Mouse (Mus musculus): ENCODE data around the gene Uncx.
"Not testable (repeated sequence)": the region's sequence is repeated elsewhere in the genome, so short reads cannot be mapped to it uniquely, and the experiment has no call there.

The Uncx gene

DNA sequence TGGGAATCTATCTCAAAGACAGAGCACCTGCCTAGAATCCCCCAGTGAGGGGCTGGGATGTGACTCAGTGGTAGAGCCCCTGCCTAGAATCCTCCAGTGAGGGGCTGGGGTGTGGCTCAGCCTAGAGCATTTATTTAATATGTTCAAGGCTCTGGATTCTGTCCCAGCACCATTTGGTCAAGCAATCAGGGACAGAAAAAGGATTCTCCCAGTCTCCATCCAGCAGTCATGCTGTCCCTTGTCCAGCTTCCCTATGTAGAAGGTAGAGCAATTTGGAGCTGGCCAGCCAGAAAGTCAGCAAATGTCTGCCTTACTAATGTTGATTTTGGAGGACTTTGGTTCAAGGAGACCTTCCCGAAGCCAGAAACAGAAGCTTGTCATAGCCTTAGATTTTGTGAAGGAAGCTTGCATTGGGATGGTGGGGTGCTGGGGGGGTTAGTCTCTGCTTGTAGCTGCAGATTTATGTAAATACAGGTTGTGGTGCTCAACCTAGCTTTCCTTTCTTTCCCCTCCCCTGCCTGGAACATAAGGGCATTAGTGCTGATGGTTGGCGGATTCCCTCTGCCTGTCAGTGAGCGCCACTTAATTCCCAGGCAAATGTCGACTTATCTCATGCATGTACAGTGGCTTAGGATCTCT is 18.2 kb downstream of the Uncx start:
- no peak for DNase-seq (ENCODE audit: low spot score in 2 of 2)

DNA sequence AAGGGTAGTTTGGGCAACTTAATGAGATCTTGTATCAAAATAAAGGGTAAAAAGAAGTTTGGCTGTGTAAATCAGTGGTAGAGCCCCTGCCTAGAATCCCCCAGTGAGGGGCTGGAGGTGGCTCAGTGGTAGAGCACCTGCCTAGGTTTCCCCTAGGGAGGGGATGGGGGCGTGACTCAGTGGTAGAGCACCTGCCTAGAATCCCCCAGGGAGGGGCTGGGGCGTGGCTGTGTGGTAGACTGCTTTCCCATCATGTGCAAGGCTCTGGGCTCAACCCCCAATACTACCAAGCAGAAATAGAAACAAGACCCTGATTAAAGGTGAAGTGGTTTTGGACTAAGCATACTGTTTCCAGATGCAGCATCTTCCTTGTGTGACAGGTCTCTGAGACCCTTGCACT is 21.4 kb downstream of the Uncx start:
- DNase-seq (ENCODE audit: low spot score in 2 of 2) = no peak

DNA sequence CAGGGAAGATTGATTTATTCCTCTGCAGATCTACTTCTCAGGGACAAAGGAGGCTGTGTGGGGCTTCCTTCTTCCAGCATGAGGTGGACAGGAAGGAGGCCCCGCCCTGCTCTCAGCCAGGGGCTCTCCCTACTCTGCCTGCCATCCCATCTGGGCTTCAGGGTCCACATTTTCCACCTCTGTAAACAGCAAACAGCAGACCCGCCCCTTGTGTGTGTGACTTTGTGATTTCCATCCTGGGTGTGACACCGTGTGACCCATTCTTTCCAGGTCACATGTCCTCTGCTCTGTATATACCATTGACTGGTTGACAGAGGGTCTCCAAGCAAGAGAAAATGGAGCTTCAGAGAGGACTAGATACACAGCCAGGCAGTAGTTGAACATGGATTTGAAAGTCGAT is 22.2 kb downstream of the Uncx start:
- DNase-seq (ENCODE audit: low spot score in 2 of 2) = no peak

DNA sequence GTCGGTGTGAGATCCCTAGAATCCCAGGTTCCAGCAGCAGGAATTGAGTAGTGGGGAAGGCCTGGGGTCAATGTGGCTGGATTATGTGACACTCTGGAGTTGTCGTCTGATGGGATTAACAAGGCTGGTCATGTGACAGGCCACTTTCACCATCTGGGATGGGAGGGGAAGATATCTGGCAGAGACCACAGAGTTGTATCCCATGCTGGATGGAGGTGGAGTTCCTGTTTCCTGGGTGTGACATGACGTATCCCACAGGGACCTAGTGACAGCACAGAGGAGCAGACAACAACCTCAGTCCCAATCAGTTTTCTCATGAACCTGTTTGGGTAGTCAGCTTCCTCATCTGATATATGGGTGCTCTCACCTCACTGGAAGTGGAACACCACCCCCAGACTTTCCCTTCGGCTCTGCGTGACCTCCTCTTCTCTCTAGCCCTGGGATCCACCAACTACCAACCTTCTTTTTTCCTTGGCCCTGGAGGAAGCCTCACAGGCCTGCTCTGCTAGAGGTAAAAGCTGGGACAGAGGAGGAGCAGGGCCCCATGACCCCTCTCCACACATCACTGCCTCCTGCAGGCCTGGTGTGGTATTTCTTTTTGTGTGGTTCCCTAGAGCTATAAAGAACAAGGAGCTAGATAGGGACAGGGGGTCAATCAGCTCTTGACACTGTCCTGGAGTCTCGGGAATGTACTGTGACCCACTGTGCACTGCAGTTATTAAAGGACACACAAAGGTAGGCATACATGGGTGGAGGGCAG is 23.5 kb downstream of the Uncx start:
- no peak for DNase-seq (ENCODE audit: low spot score in 2 of 2)

DNA sequence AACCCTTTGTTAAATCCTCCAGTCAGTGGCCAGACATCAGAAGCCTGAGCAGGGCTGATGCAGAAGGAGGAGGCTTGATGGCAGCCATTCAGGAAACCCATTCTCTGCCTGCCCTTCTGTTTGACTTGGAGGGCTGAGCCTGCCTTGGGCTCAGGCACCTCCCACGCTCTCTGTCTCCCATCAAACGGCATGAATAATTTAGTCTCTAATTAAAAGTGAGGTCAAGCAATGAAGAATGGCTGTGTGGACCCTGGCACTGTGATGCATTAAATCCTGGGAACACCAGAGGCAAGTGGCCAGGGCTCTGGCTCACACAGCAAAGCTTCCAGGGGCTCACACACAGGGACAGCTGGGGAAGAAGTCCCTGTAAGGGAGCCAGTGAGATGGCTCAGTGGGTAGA is 24.8 kb downstream of the Uncx start:
- no peak for DNase-seq (ENCODE audit: low spot score in 2 of 2)

DNA sequence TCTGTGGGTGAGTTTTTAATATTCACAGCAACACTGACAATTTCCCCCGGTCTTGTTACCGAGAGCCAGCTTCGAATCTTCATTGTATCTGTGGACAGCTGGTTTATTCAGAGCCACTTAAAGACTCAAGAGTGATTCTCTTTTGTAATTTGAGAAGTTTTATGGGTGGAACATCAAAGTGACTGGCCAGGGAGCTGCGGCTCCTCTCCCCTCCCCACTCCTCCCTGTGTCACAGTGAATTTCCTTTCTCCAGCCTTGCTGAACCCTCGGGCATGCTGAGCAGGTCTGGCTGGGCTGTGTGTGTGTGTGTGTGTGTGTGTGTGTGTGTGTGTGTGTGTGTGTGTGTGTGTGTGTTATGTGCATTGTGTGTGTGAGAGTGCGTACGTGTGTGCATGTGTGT is 29.2 kb downstream of the Uncx start:
- no peak for DNase-seq (ENCODE audit: low spot score in 2 of 2)

DNA sequence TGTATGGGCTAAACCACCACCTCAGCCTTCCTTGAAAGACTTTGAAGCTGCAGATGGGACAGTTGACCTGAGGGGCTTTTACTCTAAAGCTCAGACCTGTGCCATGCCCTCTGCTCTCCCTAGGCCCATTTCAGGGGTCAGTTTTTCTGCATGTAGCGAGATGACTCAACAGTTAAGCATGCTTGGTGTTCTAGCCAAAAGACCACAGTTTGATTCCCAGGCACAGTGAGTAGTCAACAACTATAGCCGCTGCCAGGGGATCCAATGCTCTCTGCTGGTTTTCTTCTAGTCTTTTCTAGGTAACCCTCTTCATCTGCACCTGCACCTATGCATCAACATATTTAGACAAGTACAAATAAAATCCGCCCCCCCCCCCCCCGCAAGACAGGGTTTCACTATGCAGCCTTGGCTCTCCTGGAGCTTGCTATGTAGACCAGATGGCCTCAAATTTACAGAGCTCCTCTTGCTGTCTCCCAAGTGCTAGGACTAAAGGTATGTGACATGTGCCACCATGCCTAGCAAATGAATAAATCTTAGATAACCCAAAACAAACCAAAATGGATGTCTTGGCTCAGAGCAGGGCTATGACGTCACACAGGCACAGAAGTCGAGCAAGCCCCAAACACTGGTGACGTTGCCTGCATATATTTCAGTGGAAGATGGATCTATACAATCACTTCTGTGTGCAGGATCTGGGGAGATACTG is 30.5 kb downstream of the Uncx start:
- no peak for DNase-seq (ENCODE audit: low spot score in 2 of 2)

DNA sequence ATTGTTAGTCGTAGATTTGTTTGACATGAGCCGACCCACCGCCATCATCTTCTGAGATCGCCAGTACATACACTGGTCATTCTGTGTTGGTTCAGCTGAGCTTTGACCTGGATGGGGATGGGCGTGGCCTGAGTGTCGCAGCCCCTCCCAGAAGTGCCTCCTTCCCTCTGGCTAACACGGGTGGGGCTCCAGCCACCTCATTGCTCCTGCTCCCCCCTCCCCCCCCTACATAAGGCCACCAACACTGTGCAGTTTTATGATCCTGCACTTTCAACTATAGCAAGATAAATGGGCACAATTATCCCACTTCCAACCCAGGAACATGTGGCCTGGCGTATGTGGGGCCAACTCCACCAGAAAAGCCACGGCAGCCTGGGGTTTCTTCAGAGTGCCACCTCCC is 31.8 kb downstream of the Uncx start:
- DNase-seq (ENCODE audit: low spot score in 2 of 2) = no peak

DNA sequence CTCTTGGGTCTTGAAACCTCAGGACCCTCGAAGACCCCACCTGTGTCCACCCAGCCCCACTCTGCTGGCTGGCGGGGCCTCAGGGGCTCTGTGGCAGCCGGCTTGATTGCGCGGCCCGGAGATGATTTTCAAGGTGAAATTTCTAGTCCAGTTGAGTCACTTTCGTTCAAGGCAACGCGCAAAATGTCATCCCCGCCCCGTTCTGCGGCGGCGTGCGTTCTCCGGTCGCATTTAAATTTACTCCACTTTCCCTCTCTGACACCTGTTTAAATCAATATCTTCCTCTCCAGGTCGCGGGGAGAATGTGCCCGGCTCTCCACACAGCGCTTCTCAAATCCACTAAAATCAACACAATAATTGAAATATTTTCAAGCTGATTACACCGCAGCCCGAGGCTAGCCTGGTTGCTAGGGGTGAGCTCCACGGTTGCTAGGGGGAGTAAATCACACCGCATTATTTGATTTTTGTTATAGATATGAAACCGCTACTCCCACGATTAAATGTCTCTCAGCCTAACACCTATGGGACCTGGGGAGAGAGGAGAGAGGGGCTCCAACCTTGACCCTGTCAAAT is 37.0 kb downstream of the Uncx start:
- DNase-seq (ENCODE audit: low spot score in 2 of 2) = no peak

DNA sequence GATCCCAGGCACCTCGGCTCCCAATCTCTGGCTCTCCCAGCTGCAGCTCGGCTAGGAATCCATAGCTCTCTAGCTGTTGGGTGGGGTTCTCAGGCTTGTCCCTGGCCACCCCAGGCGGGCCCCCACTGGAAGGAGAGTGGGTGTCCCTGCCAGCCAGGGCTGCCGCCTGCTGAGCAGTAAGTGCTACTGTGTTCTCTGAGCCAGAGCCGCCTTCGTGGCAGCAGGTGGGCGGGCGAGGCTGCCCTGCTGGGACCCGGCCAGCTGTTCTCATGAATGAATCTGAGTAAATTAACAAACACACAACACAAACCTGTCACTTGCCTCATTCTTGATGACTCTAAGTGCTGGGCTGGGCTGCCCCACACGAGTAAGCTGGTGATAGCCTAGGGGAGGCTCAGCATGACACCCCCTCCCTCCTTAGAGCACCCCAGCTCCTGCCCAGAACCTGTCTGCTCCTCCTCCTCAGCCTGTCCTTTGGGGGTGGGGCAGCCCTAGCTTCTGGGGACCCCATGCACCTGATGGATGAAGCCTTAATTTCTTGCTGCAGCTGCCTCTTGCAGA is 38.1 kb downstream of the Uncx start:
- no peak for DNase-seq (ENCODE audit: low spot score in 2 of 2)

DNA sequence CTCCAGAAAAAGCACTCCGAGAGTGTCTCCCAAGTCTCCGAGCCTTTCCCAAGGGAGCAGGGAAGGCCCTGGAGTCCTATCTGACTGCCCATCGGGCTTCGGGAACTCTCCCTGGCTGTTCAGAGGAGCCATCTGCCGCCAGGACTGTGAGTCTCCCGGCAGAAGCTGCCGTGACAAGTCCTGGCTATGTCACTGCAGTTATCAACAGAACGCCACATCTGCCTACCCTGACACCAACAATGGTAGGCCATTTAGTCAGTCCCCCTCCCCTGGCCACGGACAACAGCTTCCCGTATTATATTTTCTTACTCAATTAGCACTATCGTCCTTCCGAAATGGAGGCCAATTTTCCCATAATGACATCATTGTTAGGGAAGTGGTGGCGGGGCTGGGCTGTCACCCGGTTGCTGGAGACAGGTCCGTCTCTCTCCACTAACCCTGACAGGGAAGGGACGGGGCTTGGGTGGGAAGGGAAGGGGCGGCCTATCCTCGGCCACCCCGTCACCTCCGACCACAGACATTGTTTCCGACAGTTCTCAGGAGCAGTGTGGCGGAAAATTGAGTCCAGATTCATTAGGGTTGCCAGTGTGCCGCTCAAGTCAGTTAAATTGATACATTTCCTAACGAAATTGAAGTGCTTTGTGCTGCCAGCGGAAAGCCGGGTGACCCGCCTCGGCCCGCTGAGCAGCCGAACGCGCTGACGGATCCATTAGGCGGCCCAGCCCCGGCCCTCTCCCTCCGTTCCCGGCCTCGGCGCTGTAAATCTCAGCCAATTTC is 41.9 kb downstream of the Uncx start:
- no peak for DNase-seq (ENCODE audit: low spot score in 2 of 2)

DNA sequence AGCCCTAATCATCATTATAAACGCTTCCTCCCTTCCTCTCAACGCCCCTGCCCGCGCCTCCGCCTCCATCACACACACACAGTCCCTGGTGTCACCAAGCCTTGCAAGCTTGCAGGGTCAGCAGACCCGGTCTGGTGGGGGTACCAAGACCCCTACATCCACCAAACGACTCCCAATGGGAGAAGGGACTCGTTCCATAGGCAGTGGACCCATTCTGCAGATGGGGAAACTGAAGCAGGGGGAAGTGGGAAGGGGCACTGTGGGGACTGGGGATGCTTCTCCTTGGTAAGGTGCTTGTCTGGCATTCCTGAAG is 42.4 kb downstream of the Uncx start:
- no peak for DNase-seq (ENCODE audit: low spot score in 2 of 2)

DNA sequence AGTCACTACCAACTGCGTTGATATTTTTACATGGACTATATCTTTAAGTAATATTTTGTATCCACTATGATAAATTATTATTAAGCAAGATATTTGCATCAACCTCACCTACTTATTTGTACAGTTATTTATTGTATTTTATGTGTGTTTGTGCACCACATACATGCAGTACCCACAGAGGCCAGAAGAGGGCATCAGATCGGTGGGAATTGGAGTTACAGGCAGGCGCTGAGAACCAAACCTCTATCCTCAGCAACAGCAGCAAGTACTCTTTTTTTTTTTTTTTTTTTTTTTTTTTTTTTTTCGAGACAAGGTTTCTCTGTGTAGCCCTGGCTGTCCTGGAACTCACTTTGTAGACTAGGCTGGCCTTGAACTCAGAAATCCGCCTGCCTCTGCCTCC is 44.2 kb downstream of the Uncx start:
- not testable (repeated sequence) for DNase-seq (ENCODE audit: low spot score in 2 of 2)

DNA sequence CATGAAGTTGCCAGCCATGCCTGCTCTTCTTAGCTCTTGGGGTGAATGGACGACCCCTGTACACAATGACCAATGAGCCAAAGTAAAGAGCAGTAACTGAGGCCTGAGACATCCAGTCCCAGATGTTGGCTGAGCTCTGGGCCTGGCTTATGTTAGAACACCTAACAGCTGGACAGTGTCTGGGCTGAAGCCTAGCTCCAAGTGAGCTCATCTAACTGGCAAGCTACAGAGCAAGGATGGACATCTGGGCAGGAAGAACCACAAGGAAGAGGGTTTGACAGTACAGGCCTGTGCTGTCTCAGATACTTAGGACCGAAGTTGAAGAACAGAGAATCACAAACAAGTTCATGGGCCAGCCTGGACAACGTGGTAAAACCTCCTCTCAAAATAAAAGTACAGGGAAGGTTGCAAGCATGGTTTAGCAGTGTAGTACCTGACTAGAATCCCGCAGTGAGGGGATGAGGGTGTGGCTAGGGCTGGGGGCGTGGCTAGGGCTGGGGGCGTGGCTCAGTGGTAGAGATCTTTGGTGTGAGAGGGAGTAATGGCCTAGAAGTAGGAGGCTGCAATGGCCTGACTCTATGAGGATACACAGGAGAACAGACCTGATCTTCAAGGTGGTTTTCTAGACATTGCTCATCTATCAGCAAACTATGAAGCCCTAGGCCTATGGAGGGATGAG is 47.5 kb downstream of the Uncx start:
- not testable (repeated sequence) for DNase-seq (ENCODE audit: low spot score in 2 of 2)

DNA sequence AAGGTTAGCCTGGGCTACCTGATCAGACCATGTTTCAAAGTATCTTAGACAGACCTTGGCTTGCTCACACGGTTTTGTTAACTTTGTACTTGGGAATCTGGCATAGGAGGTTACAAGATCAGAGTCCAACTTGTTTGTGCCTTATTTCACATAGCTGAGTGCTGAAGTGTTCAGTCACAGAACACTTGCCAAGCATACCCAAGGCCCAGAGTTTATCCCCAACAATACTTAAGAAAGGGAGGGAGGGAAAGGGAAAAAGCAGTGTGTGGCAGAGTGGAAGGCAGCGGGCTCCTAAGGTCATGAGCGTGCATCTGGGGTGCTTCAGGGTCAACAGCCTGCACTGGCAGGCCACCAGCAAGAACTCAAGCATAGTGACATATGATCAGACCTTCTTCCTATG is 48.7 kb downstream of the Uncx start:
- DNase-seq (ENCODE audit: low spot score in 2 of 2) = no peak

DNA sequence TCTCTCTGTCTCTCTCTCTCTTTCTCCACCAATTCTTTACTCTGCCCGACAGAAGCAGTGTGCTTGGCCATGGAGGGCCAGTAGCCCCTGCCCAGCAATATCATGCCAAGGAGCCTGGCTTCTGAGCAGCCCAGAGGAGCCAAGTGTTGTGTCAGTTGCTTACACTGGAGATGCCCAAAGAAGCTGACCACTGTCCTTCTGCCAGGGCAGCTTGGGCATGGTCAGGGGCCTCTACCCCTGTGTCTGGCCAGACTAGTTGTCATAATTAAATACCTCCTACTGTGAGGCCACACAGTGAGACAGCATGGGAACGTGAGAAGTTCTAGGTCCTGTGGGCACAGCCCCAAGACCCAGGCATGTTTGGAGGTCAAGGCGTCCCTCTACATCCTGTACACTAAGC is 49.6 kb downstream of the Uncx start:
- no peak for DNase-seq (ENCODE audit: low spot score in 2 of 2)

DNA sequence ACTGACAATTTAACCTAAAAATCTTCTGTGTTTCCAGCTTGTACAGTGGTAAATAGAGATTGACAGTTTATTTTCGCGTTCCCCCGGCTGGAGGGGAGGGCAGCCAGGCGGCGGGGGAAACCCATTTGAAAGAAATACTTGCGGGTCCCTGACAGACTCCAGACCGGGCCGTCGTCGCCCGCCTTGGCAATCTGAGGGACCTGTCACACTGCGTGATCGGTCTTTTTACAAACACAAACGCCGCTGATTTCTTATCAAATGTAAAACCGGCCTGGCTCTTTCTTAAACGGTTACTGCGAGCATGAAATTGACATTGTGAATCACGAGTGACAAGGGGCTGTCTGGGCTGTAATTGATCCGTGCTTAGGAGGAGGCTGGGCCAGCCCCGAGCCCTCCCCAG is 50.5 kb downstream of the Uncx start:
- DNase-seq (ENCODE audit: low spot score in 2 of 2) = no peak

DNA sequence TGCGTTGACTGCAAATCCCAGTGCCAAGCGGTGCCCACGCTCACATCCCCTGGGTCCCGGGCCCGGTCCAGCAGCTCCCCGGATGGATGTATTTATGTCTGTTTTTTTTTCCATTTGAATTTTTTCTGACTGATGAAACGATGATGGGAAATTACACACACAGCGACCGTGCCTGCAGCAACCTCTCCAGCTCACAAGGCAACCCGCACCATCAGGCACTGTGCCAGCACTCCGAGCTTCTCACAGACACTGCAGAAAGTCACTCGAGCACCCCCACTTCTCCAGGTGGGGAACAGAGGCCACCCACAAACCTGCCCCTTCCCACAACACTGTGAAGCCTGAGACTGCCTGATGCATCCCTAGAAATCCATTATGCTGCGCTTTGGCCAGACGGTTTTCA is 51.7 kb downstream of the Uncx start:
- no peak for DNase-seq (ENCODE audit: low spot score in 2 of 2)

Measured in spleen, postnatal 14 days (tissue).